7 mouse cellular contexts compared by ENCODE assay signal in genomic region chr2:94404512-94405240, GRCm38 (mm10). TPM values are rescaled to one million over a fixed set of nuclear protein-coding genes. Genes with fewer than 3 reads are reported as not detected.
DNase-seq lines count a peak whose midpoint lies in the region; ATAC-seq and TF ChIP-seq lines count a peak whose summit lies in the region.

No protein-coding gene starts in this region.

- no peak for ATAC-seq in lung, embryonic 15.5 days (ENCODE audit: borderline replicate concordance, extremely low read depth, low FRiP score, low TSS enrichment)
- no peak for ATAC-seq in forebrain, postnatal 0 days
- no peak for ATAC-seq in liver, embryonic 14.5 days (ENCODE audit: insufficient read depth)
- ATAC-seq in stomach, embryonic 16.5 days (ENCODE audit: insufficient read depth, low FRiP score) = no peak

- H3K27me3 ChIP-seq in lung, embryonic 15.5 days = no peaks in the 10 kb centered on the region
- H3K27me3 ChIP-seq in forebrain, postnatal 0 days (ENCODE audit: insufficient read depth, low read length) = no peaks in the 10 kb centered on the region
- H3K27me3 ChIP-seq in liver, embryonic 14.5 days (ENCODE audit: control insufficient read depth, insufficient read depth, low read length) = no peaks in the 10 kb centered on the region
- H3K27me3 ChIP-seq in stomach, embryonic 16.5 days (ENCODE audit: control insufficient read depth, insufficient read depth, low read length) = no peaks in the 10 kb centered on the region

- H3K4me3 ChIP-seq in lung, embryonic 15.5 days = 0 out of 2 replicates have a peak overlapping the region, but pooled peaks have one; percentile 98
- 0 out of 2 replicates have a peak overlapping the region, but pooled peaks have one; percentile 82 for H3K4me3 ChIP-seq in forebrain, postnatal 0 days (ENCODE audit: low read depth, low read length)
- no peak overlapping the region for H3K4me3 ChIP-seq in liver, embryonic 14.5 days (ENCODE audit: insufficient read depth in 1 of 2, low read depth in 2 of 2, low read length in 2 of 2)
- peak overlapping the region; percentile 96; the same call in 1 of the 2 replicates for H3K4me3 ChIP-seq in stomach, embryonic 16.5 days (replicated peaks; ENCODE audit: low read length)

- H3K27ac ChIP-seq in lung, embryonic 15.5 days = no peak overlapping the region
- H3K27ac ChIP-seq in forebrain, postnatal 0 days (ENCODE audit: low read depth, low read length) = no peak overlapping the region
- H3K27ac ChIP-seq in liver, embryonic 14.5 days = no peak overlapping the region
- H3K27ac ChIP-seq in stomach, embryonic 16.5 days (ENCODE audit: low read length) = no peak overlapping the region

- no peaks in the 10 kb centered on the region for H3K36me3 ChIP-seq in lung, embryonic 15.5 days
- H3K36me3 ChIP-seq in forebrain, postnatal 0 days (ENCODE audit: insufficient read depth) = no peaks in the 10 kb centered on the region
- H3K36me3 ChIP-seq in liver, embryonic 14.5 days (replicated peaks; ENCODE audit: control insufficient read depth, insufficient read depth, low read depth) = no peaks in the 10 kb centered on the region
- H3K36me3 ChIP-seq in stomach, embryonic 16.5 days (ENCODE audit: control insufficient read depth, insufficient read depth, low read length) = no peaks in the 10 kb centered on the region

- no peak for TF ChIP-seq CTCF in forebrain, postnatal 0 days (IDR thresholded peaks at IDR 0.05; ENCODE audit: low read depth)
- no peak for TF ChIP-seq CTCF in liver, embryonic 14.5 days (IDR thresholded peaks at IDR 0.05; ENCODE audit: low read depth)

- H3K9me3 ChIP-seq in lung, embryonic 15.5 days = no peaks in the 10 kb centered on the region
- no peaks in the 10 kb centered on the region for H3K9me3 ChIP-seq in forebrain, postnatal 0 days (ENCODE audit: low read length)
- H3K9me3 ChIP-seq in liver, embryonic 14.5 days (ENCODE audit: control insufficient read depth, low read length) = no peaks in the 10 kb centered on the region
- H3K9me3 ChIP-seq in stomach, embryonic 16.5 days (replicated peaks; ENCODE audit: control insufficient read depth, low read length) = no peaks in the 10 kb centered on the region

- H3K9ac ChIP-seq in lung, embryonic 15.5 days = no peak overlapping the region
- H3K9ac ChIP-seq in forebrain, postnatal 0 days = peak overlapping the region; percentile 88; the same call in 1 of the 2 replicates
- H3K9ac ChIP-seq in liver, embryonic 14.5 days (replicated peaks) = no peak overlapping the region
- H3K9ac ChIP-seq in stomach, embryonic 16.5 days (ENCODE audit: low read length) = no peak overlapping the region

- H3K4me2 ChIP-seq in lung, embryonic 15.5 days = peak overlapping the region; percentile 67; the same call in 1 of the 2 replicates
- peak overlapping the region; percentile 71; the same call in 1 of the 2 replicates for H3K4me2 ChIP-seq in forebrain, postnatal 0 days (ENCODE audit: low read depth)
- peak overlapping the region; percentile 97 for H3K4me2 ChIP-seq in liver, embryonic 14.5 days (ENCODE audit: low read depth)
- peak overlapping the region; percentile 84 for H3K4me2 ChIP-seq in stomach, embryonic 16.5 days (ENCODE audit: low read depth, low read length)

- peaks cover 22% of the 10 kb centered on the region for H3K4me1 ChIP-seq in lung, embryonic 15.5 days
- peaks cover 16% of the 10 kb centered on the region for H3K4me1 ChIP-seq in forebrain, postnatal 0 days (ENCODE audit: insufficient read depth)
- H3K4me1 ChIP-seq in liver, embryonic 14.5 days (replicated peaks; ENCODE audit: control insufficient read depth in 2 of 2, insufficient read depth in 2 of 2, low read length in 1 of 2) = peaks cover 2 to 18% of the 10 kb centered on the region in 2 experiments
- peaks cover 12% of the 10 kb centered on the region; the same call in 1 of the 2 replicates for H3K4me1 ChIP-seq in stomach, embryonic 16.5 days (ENCODE audit: control insufficient read depth, insufficient read depth, low read length)

- 71% methylated on average over 10 of the region's 10 CpGs for WGBS in lung, embryonic 15.5 days
- WGBS in forebrain, postnatal 0 days = 49% methylated on average over 10 of the region's 10 CpGs
- WGBS in liver, embryonic 14.5 days (ENCODE audit: insufficient replicate concordance) = 50% methylated on average over 10 of the region's 10 CpGs
- 69% methylated on average over 10 of the region's 10 CpGs for WGBS in stomach, embryonic 16.5 days

- TF ChIP-seq EP300 in liver, embryonic 14.5 days (IDR thresholded peaks at IDR 0.05; ENCODE audit: low read depth) = no peak

- no peak for DNase-seq in lung, adult 18-20 months
- no peak for DNase-seq in forebrain, postnatal 0 days
- DNase-seq in liver, embryonic 14.5 days (ENCODE audit: low read depth in 3 of 3, low spot score in 3 of 3) = no peak
- no peak for DNase-seq in cerebellum, postnatal 36 days
- DNase-seq in kidney, adult 11 months = no peak

RNA-seq across cellular contexts. Expression of gene Ttc17, which starts 1.8 kb away (rescaled TPM):
- polyA plus RNA-seq in lung, embryonic 15.5 days (2015; fragmentation: Nextera tagmentation; extraction: Ambion mirVana) = 15.7 and 20.6 TPM in 2 replicates
- 20.2 and 22.3 TPM in 2 replicates for total RNA-seq in forebrain, postnatal 0 days (2014; rRNA removed)
- polyA plus RNA-seq in forebrain, postnatal 0 days (2015; fragmentation: Nextera tagmentation; extraction: Ambion mirVana) = 12.8 and 17.1 TPM in 2 replicates
- 3.5 and 3.6 TPM in 2 replicates for polyA plus RNA-seq in liver, embryonic 14.5 days (2012; rRNA removed)
- polyA plus RNA-seq in liver, embryonic 14.5 days (2014; fragmentation: Nextera tagmentation; extraction: Ambion mirVana) = 5.1 and 5.4 TPM in 2 replicates
- polyA plus RNA-seq in stomach, embryonic 16.5 days (2015; fragmentation: Nextera tagmentation; extraction: Ambion mirVana) = 19.7 and 20.1 TPM in 2 replicates

RNA-seq across cellular contexts. Expression of gene Api5, which starts 33.3 kb away (rescaled TPM):
- polyA plus RNA-seq in lung, embryonic 15.5 days (2015; fragmentation: Nextera tagmentation; extraction: Ambion mirVana) = 159 and 160 TPM in 2 replicates
- total RNA-seq in forebrain, postnatal 0 days (2014; rRNA removed) = 69.4 and 70.8 TPM in 2 replicates
- 64.6 and 70.9 TPM in 2 replicates for polyA plus RNA-seq in forebrain, postnatal 0 days (2015; fragmentation: Nextera tagmentation; extraction: Ambion mirVana)
- 18.7 and 29.1 TPM in 2 replicates for polyA plus RNA-seq in liver, embryonic 14.5 days (2012; rRNA removed)
- 89.2 and 94.8 TPM in 2 replicates for polyA plus RNA-seq in liver, embryonic 14.5 days (2014; fragmentation: Nextera tagmentation; extraction: Ambion mirVana)
- 133 and 134 TPM in 2 replicates for polyA plus RNA-seq in stomach, embryonic 16.5 days (2015; fragmentation: Nextera tagmentation; extraction: Ambion mirVana)

Comparison
In these comparisons a context has a peak if more than half of its experiments do, and no peak if none do; other contexts are left out.
1. H3K4me3 ChIP-seq: peak in lung, embryonic 15.5 days (single experiment), forebrain, postnatal 0 days (single experiment) and stomach, embryonic 16.5 days (single experiment); none in liver, embryonic 14.5 days (0 of 2).
2. Peak in every context shown above with its lines, with median percentiles within 50 percentile points of each other: H3K4me2 ChIP-seq.